In genomic region chr1:58392268-58392651, GRCm38 (mm10) we compare ENCODE assay signal across 8 mouse cellular contexts. TPM values are rescaled to one million over a fixed set of nuclear protein-coding genes. Genes with fewer than 3 reads are reported as not detected.
A peak's percentile ranks its signal among the peaks of the same experiment; 100 is the strongest.
DNase-seq lines count a peak whose midpoint lies in the region; ATAC-seq lines count a peak whose summit lies in the region.

No protein-coding gene starts in this region.

- H3K9me3 ChIP-seq in kidney, embryonic 14.5 days (ENCODE audit: control insufficient read depth, low read length) = no peaks in the 10 kb centered on the region

- DNase-seq in kidney, adult 9 months = no peak
- peak; percentile 60 for DNase-seq in adipocyte (ENCODE audit: low spot score)
- peak; percentile 31 for DNase-seq in forelimb bud, embryonic 11.5 days (ENCODE audit: low read depth, low spot score)
- no peak for DNase-seq in thymus, adult 18-20 months
- DNase-seq in cerebellum, postnatal 14 days = no peak
- DNase-seq in T-cell, adult 2 months (ENCODE audit: low spot score) = no peak

- no peaks in the 10 kb centered on the region for H3K27me3 ChIP-seq in kidney, embryonic 14.5 days (ENCODE audit: control insufficient read depth, insufficient read depth, low read length)

- peaks cover 26% of the 10 kb centered on the region for H3K36me3 ChIP-seq in kidney, embryonic 14.5 days (ENCODE audit: control insufficient read depth, insufficient read depth, low read length)

- H3K9ac ChIP-seq in kidney, embryonic 14.5 days (ENCODE audit: low read depth, low read length) = peak overlapping the region; percentile 95

- peak overlapping the region; percentile 99 for H3K27ac ChIP-seq in kidney, embryonic 14.5 days (ENCODE audit: low read depth, low read length)

- H3K4me1 ChIP-seq in kidney, embryonic 14.5 days (ENCODE audit: control insufficient read depth, insufficient read depth, low read length) = peaks cover 8% of the 10 kb centered on the region

- peak overlapping the region; percentile 64 for H3K4me2 ChIP-seq in kidney, embryonic 14.5 days (replicated peaks; ENCODE audit: low read depth, low read length)

- 0% methylated on average over 16 of the region's 16 CpGs for WGBS in kidney, embryonic 14.5 days

- ATAC-seq in kidney, embryonic 14.5 days (ENCODE audit: low FRiP score, low TSS enrichment) = no peak
- ATAC-seq in megakaryocyte-erythroid progenitor cell, adult 5-6 weeks (replicated peaks; ENCODE audit: low FRiP score, low TSS enrichment, poor library complexity, severe bottlenecking) = 0 out of 2 replicates have a peak, but pooled peaks have one; percentile 4

- H3K4me3 ChIP-seq in kidney, embryonic 14.5 days (ENCODE audit: low read length) = peak overlapping the region; percentile 96

RNA-seq across cellular contexts. Expression of gene Bzw1, which starts 0.4 kb away (rescaled TPM):
- polyA plus RNA-seq in kidney, embryonic 14.5 days (2014; fragmentation: Nextera tagmentation; extraction: Ambion mirVana) = 297 and 476 TPM in 2 replicates
- total RNA-seq in megakaryocyte-erythroid progenitor cell, adult 5-6 weeks (2014; fragmentation: Nextera tagmentation) = 135 and 139 TPM in 2 replicates
- 242 and 249 TPM in 2 replicates for total RNA-seq in megakaryocyte-erythroid progenitor cell, adult 5-6 weeks (2017)

RNA-seq across cellular contexts. Expression of gene Clk1, which starts 31.6 kb away (rescaled TPM):
- 205 and 214 TPM in 2 replicates for polyA plus RNA-seq in kidney, embryonic 14.5 days (2014; fragmentation: Nextera tagmentation; extraction: Ambion mirVana)
- 269 and 310 TPM in 2 replicates for total RNA-seq in megakaryocyte-erythroid progenitor cell, adult 5-6 weeks (2014; fragmentation: Nextera tagmentation)
- total RNA-seq in megakaryocyte-erythroid progenitor cell, adult 5-6 weeks (2017) = 403 and 497 TPM in 2 replicates

RNA-seq across cellular contexts. Expression of gene Nif3l1, which starts 52.7 kb away (rescaled TPM):
- polyA plus RNA-seq in kidney, embryonic 14.5 days (2014; fragmentation: Nextera tagmentation; extraction: Ambion mirVana) = 57.2 and 57.3 TPM in 2 replicates
- 30.9 and 45.4 TPM in 2 replicates for total RNA-seq in megakaryocyte-erythroid progenitor cell, adult 5-6 weeks (2014; fragmentation: Nextera tagmentation)
- total RNA-seq in megakaryocyte-erythroid progenitor cell, adult 5-6 weeks (2017) = 56.8 and 79.4 TPM in 2 replicates

RNA-seq across cellular contexts. Expression of gene Ppil3, which starts 53.0 kb away (rescaled TPM):
- 56.1 and 74.5 TPM in 2 replicates for polyA plus RNA-seq in kidney, embryonic 14.5 days (2014; fragmentation: Nextera tagmentation; extraction: Ambion mirVana)
- 96.1 and 99.1 TPM in 2 replicates for total RNA-seq in megakaryocyte-erythroid progenitor cell, adult 5-6 weeks (2014; fragmentation: Nextera tagmentation)
- 86.2 and 94.3 TPM in 2 replicates for total RNA-seq in megakaryocyte-erythroid progenitor cell, adult 5-6 weeks (2017)

Comparison
In these comparisons a context has a peak if more than half of its experiments do, and no peak if none do; other contexts are left out.
1. DNase-seq: peak in adipocyte (single experiment) and forelimb bud, embryonic 11.5 days (single experiment); none in kidney, adult 9 months (single experiment), thymus, adult 18-20 months (0 of 2), cerebellum, postnatal 14 days (0 of 2) and T-cell, adult 2 months (single experiment).